Mouse (Mus musculus) spleen, adult 2 months (tissue): Measurements from ENCODE around the gene Auts2. TPM values are rescaled to one million over a fixed set of nuclear protein-coding genes. Genes with fewer than 3 reads are reported as not detected.
A peak's percentile ranks its signal among the peaks of the same experiment; 100 is the strongest.

Experiments
- DNase-seq, 2 experiments: peaks; one replicate each; pipeline versions ENCODE4 v3.0.0 to v3.0.0-alpha.2; 2012 to 2021; ENCODE audit warnings: low spot score in 2 of 2, low read depth in 1 of 2
- H3K27ac ChIP-seq: fragments of 200-500 bp; 2 replicates; pipeline ENCODE4 v1.5.1; 2012; ENCODE audit warnings: low read length, inconsistent platforms; ENCODE audit not compliant: insufficient read depth
- H3K27me3 ChIP-seq: fragments of 200-500 bp; 2 replicates; pipeline ENCODE4 v1.6.1; 2012; ENCODE audit warnings: mild to moderate bottlenecking, moderate library complexity, low read length, inconsistent platforms; ENCODE audit not compliant: control insufficient read depth, insufficient read depth
- H3K36me3 ChIP-seq: fragments of 200-500 bp; 2 replicates; pipeline ENCODE4 v1.6.1; 2012; ENCODE audit warnings: mild to moderate bottlenecking, low read length, inconsistent platforms; ENCODE audit not compliant: control insufficient read depth, insufficient read depth
- H3K4me1 ChIP-seq: fragments of 200-500 bp; 2 replicates; pipeline ENCODE4 v1.6.1; 2011; ENCODE audit warnings: inconsistent platforms; ENCODE audit not compliant: control insufficient read depth, insufficient read depth, insufficient read length
- H3K4me3 ChIP-seq: fragments of 200-500 bp; 2 replicates; pipeline ENCODE4 v1.5.1; 2011; ENCODE audit warnings: mild to moderate bottlenecking, inconsistent platforms; ENCODE audit not compliant: insufficient read depth, insufficient read length; ENCODE audit errors: extremely low read depth
- CTCF ChIP-seq: fragments of 200-500 bp; IDR thresholded peaks from 2 replicates; pipeline ENCODE4 v1.5.1; 2011; ENCODE audit warnings: mild to moderate bottlenecking, inconsistent platforms; ENCODE audit not compliant: insufficient read depth, insufficient read length, insufficient replicate concordance; ENCODE audit errors: extremely low read depth
- POLR2A ChIP-seq: fragments of 200-500 bp; IDR thresholded peaks from 2 replicates; pipeline ENCODE4 v1.6.1; 2011; ENCODE audit warnings: low read depth, low read length, inconsistent platforms
- WGBS: fragments of 180-500 bp; shearing (Covaris S2); methylation state at CpG from one replicate; pipeline ENCODE4 v1.1.7; 2018; 5-methylcytosine and 5-hydroxymethylcytosine counted together
- polyA plus RNA-seq: library from polyadenylated mRNA; depleted of rRNA; stranded (reverse); fragments of >200 nt; gene quantifications from 2 replicates; pipeline ENCODE4 v1.2.3, GENCODE M21; 2012

The Auts2 gene
- polyA plus RNA-seq, 1 experiment: 1.3 TPM

DNA sequence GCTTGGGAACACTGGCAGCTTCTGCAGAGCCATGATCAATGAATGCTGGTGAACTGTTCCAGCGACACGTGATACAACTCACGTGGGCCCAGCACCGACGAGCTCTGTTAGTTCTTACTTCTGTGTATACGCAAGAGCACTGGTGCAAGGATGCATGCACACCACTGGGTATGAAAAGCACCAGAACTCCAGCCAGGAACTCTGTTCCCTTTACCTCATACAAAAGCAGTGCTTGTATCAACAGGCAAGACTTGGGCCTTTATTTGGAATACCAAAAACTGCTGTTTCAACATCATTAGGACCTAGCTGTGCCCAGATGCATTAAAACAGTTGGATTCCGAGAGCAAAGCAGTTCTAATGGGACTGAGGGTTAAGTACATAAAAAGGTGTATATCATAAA lies 295.1 kb downstream of the Auts2 start:
- WGBS: 84% methylated on average over 7 of the region's 7 CpGs
- no peak for DNase-seq
- H3K4me1 ChIP-seq: no peaks in the 10 kb centered on the region

DNA sequence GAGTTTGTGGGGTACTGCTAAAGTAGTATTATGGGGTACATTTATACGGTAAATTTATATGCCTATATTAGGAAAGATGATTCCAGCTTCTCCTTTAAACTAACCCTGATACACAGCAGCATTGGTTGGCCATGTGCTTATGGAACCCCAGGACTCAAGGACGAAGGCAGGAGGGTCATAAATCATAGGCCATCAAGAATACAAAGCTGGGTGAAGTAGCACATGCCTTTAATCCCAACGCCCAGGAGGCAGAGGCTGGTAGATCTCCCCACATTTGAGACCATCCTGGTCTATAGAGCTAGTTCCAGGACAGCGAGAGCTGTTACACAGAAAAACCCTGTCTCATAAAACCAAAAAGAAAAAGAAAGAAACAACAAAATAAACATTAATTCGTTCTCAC lies 307.7 kb downstream of the Auts2 start:
- H3K4me3 ChIP-seq: no peak overlapping the region
- H3K27me3 ChIP-seq: no peaks in the 10 kb centered on the region
- no peak overlapping the region for H3K27ac ChIP-seq
- no peaks in the 10 kb centered on the region for H3K36me3 ChIP-seq
- no peak for TF ChIP-seq CTCF
- no peak for TF ChIP-seq POLR2A
- H3K4me1 ChIP-seq: no peaks in the 10 kb centered on the region
- WGBS: 78% methylated on average over 5 of the region's 5 CpGs
- DNase-seq: no peak

More for the DNA sequence above, 295.1 kb downstream of the Auts2 start:
- Histone ChIP-seq H3K27ac (no peak overlapping the region), H3K36me3 (no peaks in the 10 kb centered on the region), H3K27me3 (no peaks in the 10 kb centered on the region), H3K4me3 (no peak overlapping the region)
- TF ChIP-seq POLR2A (no peak), CTCF (no peak)

DNA sequence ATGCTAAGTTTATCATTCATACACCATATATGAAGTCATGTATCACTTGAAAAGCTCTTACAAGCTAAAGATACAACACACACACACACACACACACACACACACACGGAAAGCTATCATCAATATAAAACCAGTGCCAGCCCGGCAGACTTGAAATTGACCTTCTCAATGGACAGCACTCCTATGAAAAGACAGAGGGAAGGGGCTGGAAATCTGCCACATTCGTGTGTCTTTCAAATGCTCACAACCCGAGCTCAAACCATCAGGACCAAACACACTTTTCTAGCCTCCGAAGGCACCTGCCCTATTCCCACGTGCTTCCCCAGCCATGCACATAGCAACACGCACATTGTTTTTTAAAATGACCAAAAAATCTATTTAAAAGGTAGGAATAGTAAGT lies 308.7 kb downstream of the Auts2 start:
- TF ChIP-seq POLR2A: no peak
- no peak for TF ChIP-seq CTCF
- no peak for DNase-seq
- 91% methylated on average over 7 of the region's 7 CpGs for WGBS
- Histone ChIP-seq H3K4me1 (no peaks in the 10 kb centered on the region), H3K4me3 (no peak overlapping the region), H3K27ac (no peak overlapping the region), H3K27me3 (no peaks in the 10 kb centered on the region), H3K36me3 (no peaks in the 10 kb centered on the region)

DNA sequence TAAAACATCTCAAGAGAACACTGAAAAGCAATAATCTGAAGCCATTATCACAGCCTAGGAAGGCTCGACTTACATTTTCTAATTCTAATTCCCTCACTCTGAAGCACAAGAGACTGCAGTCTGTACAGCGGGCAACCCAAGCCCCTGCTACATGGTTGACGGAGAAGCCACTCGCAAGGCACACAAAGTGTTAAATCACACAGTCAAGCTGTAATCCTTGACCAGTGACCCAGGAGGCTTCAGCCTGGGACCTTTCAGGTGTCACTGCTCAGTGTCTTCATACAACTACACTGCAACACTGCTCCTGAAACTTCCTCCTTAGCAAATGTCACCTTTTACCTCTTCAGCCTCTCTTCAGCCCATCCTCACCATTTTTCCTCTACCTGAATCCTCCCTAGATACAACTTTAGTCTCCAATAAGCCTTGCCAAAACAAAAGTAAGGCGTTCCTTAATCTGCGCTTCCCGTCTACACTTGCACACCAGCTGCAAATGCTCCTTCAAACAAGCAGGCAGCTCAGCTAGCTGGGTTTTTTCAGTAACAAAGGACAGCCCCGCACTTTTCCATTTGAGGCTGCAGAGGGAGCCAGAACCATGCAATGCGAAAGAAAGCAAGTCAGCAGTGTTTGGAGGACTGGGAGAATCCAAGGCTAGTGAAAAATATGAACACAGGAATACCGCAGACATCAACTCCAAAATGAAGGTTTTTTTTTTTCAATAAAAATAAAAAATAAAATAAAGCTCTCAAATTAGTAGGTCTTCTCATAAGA lies 311.7 kb downstream of the Auts2 start:
- Histone ChIP-seq H3K4me3 (no peak overlapping the region), H3K36me3 (no peaks in the 10 kb centered on the region), H3K4me1 (no peaks in the 10 kb centered on the region), H3K27me3 (no peaks in the 10 kb centered on the region), H3K27ac (no peak overlapping the region)
- DNase-seq: no peak
- 56% methylated on average over 10 of the region's 10 CpGs for WGBS
- TF ChIP-seq POLR2A: no peak
- TF ChIP-seq CTCF: peak; percentile 8; the same call in 1 of the 2 replicates

DNA sequence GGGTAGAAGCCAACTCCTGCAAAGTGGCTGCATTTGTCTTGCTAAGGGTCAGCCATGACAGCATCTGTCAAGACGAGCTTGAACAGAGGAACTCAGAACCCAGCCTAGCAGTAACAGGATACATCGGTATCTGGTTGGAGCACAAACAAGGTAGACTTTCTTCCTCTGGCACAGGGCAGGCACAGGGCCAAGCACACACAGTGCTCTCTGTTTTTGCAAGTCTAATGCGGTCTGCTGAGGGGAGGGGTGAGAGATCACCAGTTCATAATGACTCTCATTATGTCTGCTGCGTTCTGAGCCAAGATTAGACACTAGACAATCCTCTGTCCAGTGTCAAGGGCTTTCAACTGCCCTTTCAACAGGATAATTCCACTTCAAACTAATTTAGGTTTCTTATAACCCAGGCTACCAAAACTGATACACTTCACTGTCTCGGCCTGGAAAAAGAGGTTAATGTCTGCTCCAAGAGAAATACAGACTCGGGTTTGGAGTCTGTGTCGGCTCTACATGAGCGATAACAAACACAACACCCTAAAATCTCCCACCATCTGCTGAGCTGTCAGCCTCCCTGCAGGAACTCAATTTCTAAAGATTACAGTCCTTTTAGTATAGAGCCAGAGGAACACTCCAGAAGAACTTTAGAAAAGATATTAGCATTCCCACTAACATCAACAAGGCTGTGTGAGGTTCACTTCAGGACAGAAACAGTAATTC lies 313.3 kb downstream of the Auts2 start:
- Histone ChIP-seq H3K4me3 (no peak overlapping the region), H3K27ac (no peak overlapping the region), H3K36me3 (no peaks in the 10 kb centered on the region), H3K4me1 (no peaks in the 10 kb centered on the region), H3K27me3 (no peaks in the 10 kb centered on the region)
- DNase-seq: no peak
- WGBS: 53% methylated on average over 8 of the region's 8 CpGs
- TF ChIP-seq POLR2A (no peak), CTCF (no peak)

DNA sequence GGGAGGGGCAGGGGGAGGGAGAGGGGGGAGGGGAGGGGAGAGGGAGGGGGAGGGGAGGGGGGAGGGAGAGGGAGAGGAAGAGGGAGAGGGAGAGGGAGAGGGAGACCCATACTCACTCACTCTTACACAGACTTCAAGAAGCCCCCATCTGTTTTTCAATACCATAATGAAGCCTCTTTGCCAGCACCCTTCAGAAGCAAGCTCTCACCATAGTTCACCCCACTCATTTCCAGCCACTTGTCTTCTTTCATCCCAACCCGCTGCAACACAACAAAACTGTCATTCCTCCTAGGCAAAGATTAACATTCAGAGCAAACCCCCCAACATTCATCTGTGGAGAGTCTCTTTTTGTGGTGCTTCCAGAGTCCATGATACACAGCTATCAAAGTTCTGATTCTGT lies 314.1 kb downstream of the Auts2 start:
- no peaks in the 10 kb centered on the region for H3K36me3 ChIP-seq
- TF ChIP-seq POLR2A (no peak), CTCF (no peak)
- H3K27me3 ChIP-seq: no peaks in the 10 kb centered on the region
- no peak for DNase-seq
- H3K4me1 ChIP-seq: no peaks in the 10 kb centered on the region
- 85% methylated on average over 1 of the region's 1 CpGs for WGBS
- no peak overlapping the region for H3K4me3 ChIP-seq
- H3K27ac ChIP-seq: no peak overlapping the region
